Mouse (Mus musculus): ENCODE results near the gene Acbd5. TPM values are rescaled to one million over a fixed set of nuclear protein-coding genes. Genes with fewer than 3 reads are reported as not detected.

Acbd5 gene
- polyA plus RNA-seq, 1 experiment from 2014 or later = 22.7 TPM

- no peak overlapping the region for H3K4me3 ChIP-seq (ENCODE audit: low read depth, low read length)
- no peak overlapping the region for H3K9ac ChIP-seq (ENCODE audit: low read depth, low read length)
- WGBS (ENCODE audit: insufficient replicate concordance) = 33% methylated on average over 1 of the region's 1 CpGs
- H3K36me3 ChIP-seq (ENCODE audit: control insufficient read depth, insufficient read depth, low read length) = no peaks in the 10 kb centered on the region
- H3K4me1 ChIP-seq (ENCODE audit: control insufficient read depth, insufficient read depth, low read length) = no peaks in the 10 kb centered on the region
- no peak overlapping the region for H3K4me2 ChIP-seq
- ATAC-seq (replicated peaks; ENCODE audit: insufficient number of reproducible peaks, low FRiP score, low TSS enrichment) = no peak
- H3K27ac ChIP-seq (ENCODE audit: low read depth, low read length) = no peak overlapping the region
- no peaks in the 10 kb centered on the region for H3K27me3 ChIP-seq (ENCODE audit: control insufficient read depth, insufficient read depth, low read length)
- no peaks in the 10 kb centered on the region for H3K9me3 ChIP-seq (replicated peaks; ENCODE audit: control insufficient read depth, low read length)
These were observed 22.3 kb upstream of the Acbd5 start for GRCm38 (mm10) chr2:23045703-23046102.

DNA sequence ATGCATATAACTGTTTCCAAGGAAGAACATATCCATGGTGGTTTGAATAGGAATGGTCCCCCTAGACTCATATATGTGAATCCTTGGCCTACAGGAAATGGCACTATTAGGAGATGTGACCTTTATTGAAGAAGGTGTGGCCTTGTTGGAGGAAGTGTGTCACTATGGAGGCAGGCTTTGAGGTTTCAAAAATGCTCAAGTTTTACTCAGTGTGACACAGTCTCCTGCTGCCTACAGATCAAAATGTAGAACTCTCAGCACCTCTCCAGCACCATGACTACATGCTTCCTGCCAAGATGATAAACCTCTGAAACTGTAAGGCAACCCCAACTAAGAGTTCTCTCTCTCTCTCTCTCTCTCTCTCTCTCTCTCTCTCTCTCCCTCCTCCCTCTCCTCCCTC lies 20.0 kb upstream of the Acbd5 start:
- no peak overlapping the region for H3K4me3 ChIP-seq (ENCODE audit: low read depth, low read length)
- H3K9me3 ChIP-seq (replicated peaks; ENCODE audit: control insufficient read depth, low read length) = no peaks in the 10 kb centered on the region
- H3K27me3 ChIP-seq (ENCODE audit: control insufficient read depth, insufficient read depth, low read length) = no peaks in the 10 kb centered on the region
- no peak overlapping the region for H3K4me2 ChIP-seq
- H3K27ac ChIP-seq (ENCODE audit: low read depth, low read length) = no peak overlapping the region
- no peak for ATAC-seq (replicated peaks; ENCODE audit: insufficient number of reproducible peaks, low FRiP score, low TSS enrichment)
- no peaks in the 10 kb centered on the region for H3K4me1 ChIP-seq (ENCODE audit: control insufficient read depth, insufficient read depth, low read length)
- no peaks in the 10 kb centered on the region for H3K36me3 ChIP-seq (ENCODE audit: control insufficient read depth, insufficient read depth, low read length)
- H3K9ac ChIP-seq (ENCODE audit: low read depth, low read length) = no peak overlapping the region

DNA sequence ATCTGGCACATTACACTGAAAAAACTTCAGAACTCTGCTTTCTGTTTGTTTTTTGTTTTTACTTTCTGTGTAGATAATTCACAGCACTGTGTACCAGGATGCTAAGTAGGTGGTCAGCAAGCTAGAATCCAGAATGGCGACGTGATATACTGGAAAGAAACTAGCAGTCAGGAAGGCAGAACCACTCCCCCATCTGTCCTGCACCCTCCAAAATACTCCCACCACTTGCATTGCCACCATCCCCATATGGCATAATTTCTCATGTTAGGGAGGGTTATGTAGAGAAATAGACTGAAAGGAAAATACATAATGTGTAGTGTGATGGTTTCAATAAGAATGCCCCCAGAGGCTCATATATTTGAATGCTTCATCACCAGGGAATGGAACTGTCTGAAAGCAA lies 16.1 kb upstream of the Acbd5 start:
- ATAC-seq (replicated peaks; ENCODE audit: insufficient number of reproducible peaks, low FRiP score, low TSS enrichment) = no peak
- Histone ChIP-seq H3K27ac (ENCODE audit: low read depth, low read length) (no peak overlapping the region), H3K9me3 (replicated peaks; ENCODE audit: control insufficient read depth, low read length) (no peaks in the 10 kb centered on the region), H3K27me3 (ENCODE audit: control insufficient read depth, insufficient read depth, low read length) (no peaks in the 10 kb centered on the region), H3K4me1 (ENCODE audit: control insufficient read depth, insufficient read depth, low read length) (no peaks in the 10 kb centered on the region), H3K4me3 (ENCODE audit: low read depth, low read length) (no peak overlapping the region), H3K9ac (ENCODE audit: low read depth, low read length) (no peak overlapping the region), H3K36me3 (ENCODE audit: control insufficient read depth, insufficient read depth, low read length) (no peaks in the 10 kb centered on the region), H3K4me2 (no peak overlapping the region)
- WGBS (ENCODE audit: insufficient replicate concordance) = 79% methylated on average over 2 of the region's 2 CpGs

DNA sequence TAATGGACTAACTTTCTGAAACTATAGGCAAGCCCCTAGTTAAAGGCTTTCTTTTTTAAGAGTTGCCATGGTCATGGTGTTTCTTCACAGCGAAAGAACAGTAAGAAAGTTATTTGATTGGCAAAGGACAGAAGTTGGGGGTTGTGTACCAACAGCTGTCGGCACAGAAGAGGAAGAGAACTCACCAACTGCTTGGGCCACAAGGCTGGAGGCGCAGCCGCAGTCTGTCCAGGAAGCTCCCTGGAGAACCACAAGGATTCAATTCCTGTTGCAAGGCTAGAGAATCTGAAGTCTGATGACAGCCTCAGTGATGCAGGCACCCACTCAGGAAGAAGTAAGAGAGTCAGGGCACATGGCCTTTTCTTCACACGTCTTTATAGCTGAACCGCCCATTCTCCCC lies 15.4 kb upstream of the Acbd5 start:
- H3K4me1 ChIP-seq (ENCODE audit: control insufficient read depth, insufficient read depth, low read length) = no peaks in the 10 kb centered on the region
- no peak overlapping the region for H3K27ac ChIP-seq (ENCODE audit: low read depth, low read length)
- ATAC-seq (replicated peaks; ENCODE audit: insufficient number of reproducible peaks, low FRiP score, low TSS enrichment) = no peak
- no peaks in the 10 kb centered on the region for H3K36me3 ChIP-seq (ENCODE audit: control insufficient read depth, insufficient read depth, low read length)
- no peaks in the 10 kb centered on the region for H3K9me3 ChIP-seq (replicated peaks; ENCODE audit: control insufficient read depth, low read length)
- 69% methylated on average over 6 of the region's 6 CpGs for WGBS (ENCODE audit: insufficient replicate concordance)
- H3K27me3 ChIP-seq (ENCODE audit: control insufficient read depth, insufficient read depth, low read length) = no peaks in the 10 kb centered on the region
- H3K9ac ChIP-seq (ENCODE audit: low read depth, low read length) = no peak overlapping the region
- no peak overlapping the region for H3K4me3 ChIP-seq (ENCODE audit: low read depth, low read length)
- H3K4me2 ChIP-seq = no peak overlapping the region

DNA sequence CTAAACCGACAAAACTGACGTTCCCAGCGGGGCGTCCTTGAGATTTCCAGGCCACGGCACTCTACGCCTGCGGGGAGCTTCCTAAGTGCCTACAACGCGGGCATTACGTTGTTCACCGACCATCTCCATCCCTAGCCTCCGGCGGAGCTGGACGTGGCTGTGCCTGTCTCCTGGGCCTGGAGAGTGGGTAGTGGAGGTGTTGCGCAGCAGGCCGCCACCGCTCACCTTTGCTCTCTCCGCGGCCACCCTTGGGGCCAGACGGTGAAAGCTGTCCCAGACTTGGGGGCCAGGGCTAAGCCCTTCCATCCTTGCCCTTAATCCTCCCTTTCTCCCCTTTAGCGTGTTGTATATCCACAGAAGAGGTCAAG lies 387 bp downstream of the Acbd5 start:
- Histone ChIP-seq H3K4me2 (peak overlapping the region; percentile 99), H3K36me3 (ENCODE audit: control insufficient read depth, insufficient read depth, low read length) (no peaks in the 10 kb centered on the region), H3K27me3 (ENCODE audit: control insufficient read depth, insufficient read depth, low read length) (no peaks in the 10 kb centered on the region), H3K9me3 (replicated peaks; ENCODE audit: control insufficient read depth, low read length) (no peaks in the 10 kb centered on the region), H3K4me3 (ENCODE audit: low read depth, low read length) (peak overlapping the region; percentile 68), H3K27ac (ENCODE audit: low read depth, low read length) (peak overlapping the region; percentile 96), H3K4me1 (ENCODE audit: control insufficient read depth, insufficient read depth, low read length) (no peaks in the 10 kb centered on the region), H3K9ac (ENCODE audit: low read depth, low read length) (peak overlapping the region; percentile 89)
- ATAC-seq (replicated peaks; ENCODE audit: insufficient number of reproducible peaks, low FRiP score, low TSS enrichment) = peak; percentile 64
- WGBS (ENCODE audit: insufficient replicate concordance) = under 1% methylated on average over 21 of the region's 21 CpGs

- WGBS (ENCODE audit: insufficient replicate concordance) = under 1% methylated on average over 50 of the region's 50 CpGs
- no peaks in the 10 kb centered on the region for H3K4me1 ChIP-seq (ENCODE audit: control insufficient read depth, insufficient read depth, low read length)
- peak; percentile 88 for ATAC-seq (replicated peaks; ENCODE audit: insufficient number of reproducible peaks, low FRiP score, low TSS enrichment)
These were observed 1.2 kb downstream of the Acbd5 start for GRCm38 (mm10) chr2:23068894-23069744.

GRCm38 (mm10) chr2:23070491-23070890 lies 2.5 kb downstream of the Acbd5 start:
- Histone ChIP-seq H3K36me3 (ENCODE audit: control insufficient read depth, insufficient read depth, low read length) (0 out of 2 replicates have a peak, but pooled peaks cover 2% of the 10 kb centered on the region), H3K27me3 (ENCODE audit: control insufficient read depth, insufficient read depth, low read length) (no peaks in the 10 kb centered on the region), H3K9me3 (replicated peaks; ENCODE audit: control insufficient read depth, low read length) (no peaks in the 10 kb centered on the region), H3K9ac (ENCODE audit: low read depth, low read length) (no peak overlapping the region), H3K27ac (ENCODE audit: low read depth, low read length) (no peak overlapping the region), H3K4me3 (ENCODE audit: low read depth, low read length) (no peak overlapping the region), H3K4me2 (no peak overlapping the region), H3K4me1 (ENCODE audit: control insufficient read depth, insufficient read depth, low read length) (no peaks in the 10 kb centered on the region)
- no peak for ATAC-seq (replicated peaks; ENCODE audit: insufficient number of reproducible peaks, low FRiP score, low TSS enrichment)
- 94% methylated on average over 2 of the region's 2 CpGs for whole genome bisulfite sequencing (ENCODE audit: insufficient replicate concordance)

More at GRCm38 (mm10) chr2:23068894-23069744, 1.2 kb downstream of the Acbd5 start:
- Histone ChIP-seq H3K36me3 (ENCODE audit: control insufficient read depth, insufficient read depth, low read length) (no peaks in the 10 kb centered on the region), H3K4me2 (peak overlapping the region; percentile 99), H3K9me3 (replicated peaks; ENCODE audit: control insufficient read depth, low read length) (no peaks in the 10 kb centered on the region), H3K4me3 (ENCODE audit: low read depth, low read length) (peak overlapping the region; percentile 68), H3K27me3 (ENCODE audit: control insufficient read depth, insufficient read depth, low read length) (no peaks in the 10 kb centered on the region), H3K9ac (ENCODE audit: low read depth, low read length) (peak overlapping the region; percentile 89), H3K27ac (ENCODE audit: low read depth, low read length) (peak overlapping the region; percentile 96)

GRCm38 (mm10) chr2:23071406-23071805 lies 3.4 kb downstream of the Acbd5 start:
- no peak overlapping the region for H3K27ac ChIP-seq (ENCODE audit: low read depth, low read length)
- no peak overlapping the region for H3K9ac ChIP-seq (ENCODE audit: low read depth, low read length)
- ATAC-seq (replicated peaks; ENCODE audit: insufficient number of reproducible peaks, low FRiP score, low TSS enrichment) = no peak
- no peak overlapping the region for H3K4me3 ChIP-seq (ENCODE audit: low read depth, low read length)
- H3K4me2 ChIP-seq = no peak overlapping the region
- H3K36me3 ChIP-seq (ENCODE audit: control insufficient read depth, insufficient read depth, low read length) = 0 out of 2 replicates have a peak, but pooled peaks cover 2% of the 10 kb centered on the region
- H3K9me3 ChIP-seq (replicated peaks; ENCODE audit: control insufficient read depth, low read length) = no peaks in the 10 kb centered on the region
- no peaks in the 10 kb centered on the region for H3K27me3 ChIP-seq (ENCODE audit: control insufficient read depth, insufficient read depth, low read length)
- H3K4me1 ChIP-seq (ENCODE audit: control insufficient read depth, insufficient read depth, low read length) = no peaks in the 10 kb centered on the region
- 74% methylated on average over 1 of the region's 1 CpGs for WGBS (ENCODE audit: insufficient replicate concordance)

DNA sequence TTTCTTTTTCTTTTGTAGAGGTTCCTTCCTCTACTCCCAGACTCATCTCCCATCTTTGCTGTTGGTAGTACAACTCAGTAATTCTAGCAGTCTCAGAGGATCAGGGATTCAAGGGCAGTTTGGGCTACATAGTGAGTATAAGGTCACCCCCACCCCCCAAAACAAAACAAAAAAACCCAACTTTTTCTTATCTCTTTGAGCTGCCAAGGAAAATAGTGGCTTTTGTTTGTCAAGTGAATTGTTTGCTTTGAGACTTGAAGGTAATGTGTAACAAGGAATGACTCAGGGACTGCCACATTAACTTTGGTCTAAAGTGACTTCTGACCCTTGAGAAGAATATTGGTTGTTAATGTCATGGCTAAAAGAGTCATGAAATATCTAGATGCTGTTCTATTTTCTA lies 7.9 kb downstream of the Acbd5 start:
- no peaks in the 10 kb centered on the region for H3K9me3 ChIP-seq (replicated peaks; ENCODE audit: control insufficient read depth, low read length)
- H3K36me3 ChIP-seq (ENCODE audit: control insufficient read depth, insufficient read depth, low read length) = peaks cover 13% of the 10 kb centered on the region
- H3K4me3 ChIP-seq (ENCODE audit: low read depth, low read length) = no peak overlapping the region
- H3K4me1 ChIP-seq (ENCODE audit: control insufficient read depth, insufficient read depth, low read length) = no peaks in the 10 kb centered on the region
- H3K4me2 ChIP-seq = no peak overlapping the region
- no peak overlapping the region for H3K27ac ChIP-seq (ENCODE audit: low read depth, low read length)
- H3K27me3 ChIP-seq (ENCODE audit: control insufficient read depth, insufficient read depth, low read length) = no peaks in the 10 kb centered on the region
- no peak overlapping the region for H3K9ac ChIP-seq (ENCODE audit: low read depth, low read length)
- ATAC-seq (replicated peaks; ENCODE audit: insufficient number of reproducible peaks, low FRiP score, low TSS enrichment) = no peak

Data from heart, embryonic 11.5 days (tissue).